Mouse (Mus musculus): ENCODE results near the gene Alg9. TPM values are rescaled to one million over a fixed set of nuclear protein-coding genes. Genes with fewer than 3 reads are reported as not detected.

Alg9 gene
- polyA plus RNA-seq (2012; rRNA removed) = 22.5 and 23.5 TPM in 2 replicates

- peak; percentile 69 to 92 for DNase-seq (ENCODE audit: extremely low spot score in 1 of 2, low spot score in 1 of 2)
Observed at GRCm38 (mm10) chr9:50774991-50775612, at the start of gene Alg9, which contains the start of gene 1110032A03Rik. TSS of gene Alg9 (plus strand) at chr9:50775019. TSS of gene 1110032A03Rik (minus strand) at chr9:50775520.

DNA sequence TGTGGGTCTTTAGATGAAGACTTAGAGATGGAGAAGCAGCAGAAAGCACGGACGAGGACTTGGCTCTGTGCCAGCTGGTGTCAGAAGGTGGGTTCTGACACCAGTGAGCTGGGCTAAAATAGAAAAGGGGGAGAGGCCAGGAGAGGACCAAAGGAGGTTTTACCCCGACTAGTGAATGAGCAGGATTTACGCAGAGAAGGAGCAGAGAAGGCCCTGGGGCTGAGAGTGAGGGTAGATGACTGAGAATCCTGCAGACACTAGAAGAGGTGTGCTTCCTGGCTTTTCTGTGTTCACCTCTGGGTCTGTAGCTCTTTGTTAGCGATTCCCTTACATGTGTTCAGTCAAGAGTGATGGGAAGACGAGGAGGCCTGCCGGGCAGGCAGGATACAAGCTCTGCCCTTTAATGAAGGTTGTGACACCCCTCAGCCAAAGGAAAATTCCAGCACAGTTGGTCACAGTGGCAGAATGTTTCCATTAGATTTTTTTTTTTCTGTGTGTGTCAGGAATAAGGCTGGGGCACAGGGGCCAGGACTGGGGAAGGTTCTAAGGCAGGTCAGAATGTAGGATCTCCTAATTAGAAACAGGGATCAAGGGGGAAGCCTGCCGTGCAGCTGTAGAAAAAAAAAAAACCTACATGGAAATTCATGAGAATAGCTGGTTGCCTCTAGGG, 48.8 kb upstream of the Alg9 start:
- DNase-seq (ENCODE audit: extremely low spot score in 1 of 2, low spot score in 1 of 2) = no peak

GRCm38 (mm10) chr9:50727171-50727924, 47.5 kb upstream of the Alg9 start:
- DNase-seq (ENCODE audit: extremely low spot score in 1 of 2, low spot score in 1 of 2) = peak; percentile 41 to 85

GRCm38 (mm10) chr9:50727925-50728651, 46.7 kb upstream of the Alg9 start:
- DNase-seq (ENCODE audit: extremely low spot score in 1 of 2, low spot score in 1 of 2) = peak; percentile 77 to 91

- no peak for DNase-seq (ENCODE audit: extremely low spot score in 1 of 2, low spot score in 1 of 2)
Observed at GRCm38 (mm10) chr9:50729600-50729999, 45.2 kb upstream of the Alg9 start.

GRCm38 (mm10) chr9:50732560-50732959, 42.3 kb upstream of the Alg9 start:
- DNase-seq (ENCODE audit: extremely low spot score in 1 of 2, low spot score in 1 of 2) = no peak

- peak in 1 of 2 experiments; percentile 71 for DNase-seq (ENCODE audit: extremely low spot score in 1 of 2, low spot score in 1 of 2)
Observed at GRCm38 (mm10) chr9:50734989-50735388, 39.8 kb upstream of the Alg9 start.

DNA sequence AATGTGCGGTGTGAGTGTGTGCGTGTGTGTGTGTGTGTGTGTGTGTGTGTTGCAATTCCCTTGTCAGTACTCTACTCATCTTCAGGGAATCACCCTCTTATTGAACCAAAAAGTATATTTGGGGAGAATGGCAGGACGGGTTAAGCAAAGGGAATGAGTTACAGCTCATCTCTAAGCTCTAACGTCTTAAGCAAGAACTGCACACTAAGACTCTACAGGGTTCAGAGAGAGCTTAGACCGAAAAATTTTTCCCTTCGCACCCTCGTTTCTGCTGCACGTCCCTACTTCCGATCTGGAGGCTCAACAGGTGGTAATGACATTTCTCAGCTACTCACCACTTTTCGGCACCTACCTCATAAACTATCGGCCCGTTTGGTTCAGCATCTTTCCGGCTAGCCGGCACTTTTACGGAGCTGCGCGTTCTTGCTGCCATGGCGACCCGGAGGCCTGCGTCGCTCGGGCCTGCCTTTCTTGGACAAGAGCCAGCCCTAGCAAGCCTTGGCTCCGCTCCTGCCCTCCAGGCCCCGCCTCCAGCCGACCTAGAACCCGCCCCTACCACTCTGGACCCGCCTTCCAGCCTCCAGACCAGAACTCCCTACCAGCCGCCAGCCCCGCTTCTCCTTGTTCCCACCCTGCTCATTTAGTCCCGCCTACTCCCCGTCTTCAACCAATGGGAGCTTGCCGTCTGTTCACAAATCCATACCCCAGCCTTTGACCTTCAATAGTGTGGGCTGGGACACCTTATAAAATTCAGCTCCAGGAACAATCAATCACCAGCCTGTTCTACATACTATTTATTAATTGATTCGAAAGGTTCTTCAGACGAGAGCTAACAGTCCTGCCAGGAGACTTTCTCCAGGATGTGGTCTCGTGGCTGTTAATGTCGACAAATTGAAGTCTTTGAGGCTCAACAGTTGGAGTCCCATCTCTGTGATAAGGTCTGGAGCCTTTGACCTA, 35.6 kb upstream of the Alg9 start, which contains the start of gene Dixdc1:
Gene Dixdc1 (minus strand): TSS at position 604 of the 957 bp plus-strand sequence.
- DNase-seq (ENCODE audit: extremely low spot score in 1 of 2, low spot score in 1 of 2) = peak; percentile 79 to 91

GRCm38 (mm10) chr9:50740867-50741784, 33.7 kb upstream of the Alg9 start:
- peak in 1 of 2 experiments; percentile 58 for DNase-seq (ENCODE audit: extremely low spot score in 1 of 2, low spot score in 1 of 2)

- DNase-seq (ENCODE audit: extremely low spot score in 1 of 2, low spot score in 1 of 2) = no peak
Observed at GRCm38 (mm10) chr9:50742261-50742660, 32.6 kb upstream of the Alg9 start.

GRCm38 (mm10) chr9:50742744-50743143, 32.1 kb upstream of the Alg9 start:
- DNase-seq (ENCODE audit: extremely low spot score in 1 of 2, low spot score in 1 of 2) = no peak

- no peak for DNase-seq (ENCODE audit: extremely low spot score in 1 of 2, low spot score in 1 of 2)
Observed at GRCm38 (mm10) chr9:50745806-50746205, 29.0 kb upstream of the Alg9 start.

DNA sequence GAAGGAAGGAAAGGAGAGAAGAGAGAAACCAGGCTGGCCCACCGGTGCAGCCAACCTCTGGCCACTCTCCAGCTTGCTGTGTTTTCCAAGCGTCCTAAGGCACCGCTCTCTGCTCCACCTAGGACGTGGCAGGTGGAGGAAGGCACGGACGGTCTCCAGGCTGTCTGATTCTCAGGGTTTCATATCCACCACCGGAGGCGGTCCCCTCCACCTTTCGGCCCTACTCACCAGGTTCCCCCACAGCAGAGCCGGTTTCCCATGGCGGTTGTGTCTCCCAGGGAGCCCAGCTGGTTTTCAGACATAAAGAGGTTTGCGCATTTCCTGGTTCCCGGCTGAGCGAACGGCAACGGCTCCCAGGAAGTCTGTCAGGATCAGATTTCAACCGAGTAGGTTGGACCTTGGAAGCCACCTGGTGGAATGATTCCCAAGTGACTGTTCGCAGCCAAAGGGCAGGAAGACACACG, 28.6 kb upstream of the Alg9 start, which contains the start of gene 2310030G06Rik:
Gene 2310030G06Rik (minus strand): TSS at position 323 of the 464 bp plus-strand sequence.
- no peak for DNase-seq (ENCODE audit: extremely low spot score in 1 of 2, low spot score in 1 of 2)

DNA sequence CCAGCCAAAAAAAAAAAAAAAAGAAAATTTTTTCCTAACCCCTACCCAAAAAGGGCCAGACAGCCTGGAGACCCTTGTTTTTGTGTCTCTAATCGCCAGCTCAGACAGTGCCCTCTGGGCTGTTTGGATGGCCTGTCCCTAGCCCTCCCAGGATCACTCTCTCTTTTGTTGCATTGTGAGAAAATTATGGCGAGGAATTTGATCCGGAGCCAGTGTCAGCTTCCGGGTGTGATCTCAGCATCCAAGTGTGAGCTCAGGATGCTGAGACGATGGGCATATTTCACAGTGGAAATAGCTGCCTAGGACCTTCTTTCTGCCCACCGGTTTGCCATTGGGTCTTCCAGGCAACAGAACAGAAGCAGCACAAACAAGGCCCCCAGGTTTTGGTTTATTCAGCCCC, 24.1 kb upstream of the Alg9 start:
- DNase-seq (ENCODE audit: extremely low spot score in 1 of 2, low spot score in 1 of 2) = no peak

DNA sequence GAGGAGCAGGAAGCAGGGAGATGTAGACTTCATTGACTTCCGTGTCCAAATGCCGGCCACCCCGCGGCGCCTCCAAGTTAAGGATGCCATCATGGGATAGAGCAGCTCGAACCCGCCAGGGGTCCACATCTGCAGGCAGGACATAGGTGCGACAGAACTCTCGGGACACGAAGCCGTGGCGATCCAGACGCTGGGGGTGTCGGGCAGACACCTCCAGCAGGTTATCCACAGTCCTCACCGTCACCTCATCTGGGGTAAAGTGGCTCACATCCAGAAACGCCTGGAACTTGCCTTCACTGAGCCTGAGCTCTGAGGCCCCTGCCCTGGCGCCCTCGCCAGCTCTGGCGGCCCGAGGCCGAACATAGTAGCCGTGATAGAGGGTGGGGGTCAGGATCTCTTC, 23.5 kb upstream of the Alg9 start, which contains the start of gene Cryab:
Gene Cryab (plus strand): TSS at position 3 of the 400 bp plus-strand sequence.
- no peak for DNase-seq (ENCODE audit: extremely low spot score in 1 of 2, low spot score in 1 of 2)

DNA sequence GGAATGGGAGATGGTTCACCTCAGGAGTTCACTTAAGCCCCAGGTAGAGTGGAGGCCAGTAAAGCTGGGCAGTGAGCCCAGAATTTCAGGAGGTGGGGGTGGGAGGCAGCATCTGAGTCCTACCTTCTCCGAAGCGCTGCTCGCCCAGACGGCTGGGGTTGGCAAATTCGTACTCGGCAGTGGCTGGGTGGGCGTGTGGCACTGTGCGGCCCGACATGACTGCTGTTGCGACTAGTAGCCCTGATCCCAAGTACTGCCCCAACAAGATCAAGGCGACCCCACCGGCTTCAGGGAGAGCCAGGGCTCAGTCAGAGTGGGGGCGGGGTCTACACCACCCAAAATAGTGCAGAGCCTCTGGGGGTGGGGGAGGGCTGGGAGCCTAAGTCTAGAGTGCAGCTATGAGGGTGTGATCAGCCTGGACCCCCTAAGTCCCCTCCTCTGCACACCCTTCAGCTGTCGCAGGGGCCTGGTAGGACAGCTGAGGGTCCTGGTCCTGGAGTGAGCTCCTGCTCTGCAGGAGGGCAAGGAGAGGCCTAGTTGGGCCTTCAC, 22.7 kb upstream of the Alg9 start, which contains the start of gene Hspb2:
Gene Hspb2 (minus strand): TSS at position 301 of the 549 bp plus-strand sequence.
- no peak for DNase-seq (ENCODE audit: extremely low spot score in 1 of 2, low spot score in 1 of 2)

DNA sequence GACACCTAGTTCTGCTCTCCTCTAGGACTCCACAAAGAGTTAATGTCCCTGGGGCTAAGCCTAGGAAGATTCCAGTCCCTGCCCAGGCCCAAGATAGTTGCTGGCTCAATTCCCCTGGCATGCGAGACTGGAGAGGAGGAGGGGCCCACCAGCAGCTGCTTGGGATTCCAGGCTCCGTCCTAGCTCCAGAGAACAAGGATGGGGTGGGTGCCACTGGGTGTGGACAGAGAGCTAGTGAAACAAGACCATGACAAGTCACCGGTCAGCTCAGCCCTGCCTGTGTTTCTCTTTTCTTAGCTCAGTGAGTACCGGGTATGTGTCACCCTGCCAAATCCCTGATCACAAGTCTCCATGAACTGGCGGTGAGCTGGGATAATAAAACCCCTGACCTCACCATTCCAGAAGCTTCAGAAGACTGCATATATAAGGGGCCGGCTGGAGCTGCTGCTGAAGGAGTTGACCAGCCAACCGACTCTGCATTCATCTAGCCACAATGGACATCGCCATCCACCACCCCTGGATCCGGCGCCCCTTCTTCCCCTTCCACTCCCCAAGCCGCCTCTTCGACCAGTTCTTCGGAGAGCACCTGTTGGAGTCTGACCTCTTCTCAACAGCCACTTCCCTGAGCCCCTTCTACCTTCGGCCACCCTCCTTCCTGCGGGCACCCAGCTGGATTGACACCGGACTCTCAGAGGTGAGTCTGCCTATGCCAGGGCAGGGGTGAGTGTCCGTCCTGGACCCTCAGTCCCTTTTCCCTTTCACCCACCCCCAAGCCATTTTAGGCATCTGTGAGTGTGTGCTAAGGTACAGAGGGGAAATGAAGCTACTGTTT, 21.8 kb upstream of the Alg9 start:
- peak; percentile 54 to 80 for DNase-seq (ENCODE audit: extremely low spot score in 1 of 2, low spot score in 1 of 2)
